Mouse (Mus musculus): Measurements from ENCODE around the gene Gjc1.

DNA sequence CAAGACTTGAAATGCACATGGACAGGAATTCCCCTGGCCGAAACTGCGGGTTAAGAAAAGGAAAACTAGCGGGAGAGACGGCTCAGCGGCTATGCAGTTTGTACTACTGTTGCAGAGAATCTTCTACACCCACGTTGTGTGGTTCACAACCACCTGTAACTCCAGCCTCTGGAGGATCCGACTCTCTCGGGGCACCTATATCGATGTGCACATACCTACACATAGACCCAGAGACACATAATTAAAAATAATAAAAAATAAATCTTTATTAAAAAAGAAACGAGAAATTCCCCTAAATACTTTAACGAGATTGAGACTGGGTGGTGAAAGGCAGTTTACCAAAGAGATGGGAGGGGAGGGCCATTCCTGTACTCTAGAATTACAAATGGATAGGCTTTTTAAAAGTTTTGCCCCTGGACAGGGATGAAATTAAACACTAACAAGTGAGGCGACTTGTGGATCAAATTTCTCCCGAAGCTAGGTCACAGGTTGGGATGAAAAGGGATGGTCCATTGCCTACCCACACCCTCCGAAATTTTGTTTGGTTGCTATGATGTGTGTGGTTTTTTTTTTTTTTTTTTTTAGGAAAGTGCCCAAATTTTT lies 384 bp upstream of the Gjc1 start:
- TF ChIP-seq CTCF (IDR thresholded peaks at IDR 0.05; ENCODE audit: low read depth, low read length): no peak
- no peak for TF ChIP-seq POLR2A (IDR thresholded peaks at IDR 0.05; ENCODE audit: borderline replicate concordance, low read depth, low read length)

All from bone marrow macrophage, adult 2 months (primary cell).